Mouse (Mus musculus) left cerebral cortex, adult 18-20 months (tissue): ENCODE data around the gene Slc46a2. TPM values are rescaled to one million over a fixed set of nuclear protein-coding genes. Genes with fewer than 3 reads are reported as not detected.

Experiments used
- DNase-seq, 2 experiments: peaks; one replicate each; pipeline ENCODE4 v3.0.0; 2021 to 2022; ENCODE audit warnings: low spot score in 2 of 2, mixed read lengths in 1 of 2
- long read RNA-seq, 2 experiments: library from polyadenylated mRNA; stranded (forward); transcript quantifications; one replicate each; pipeline ENCODE4 v2.0.0; 2021
- total RNA-seq, 2 experiments: library from RNA; stranded (reverse); gene quantifications; 2 replicates each; pipeline ENCODE4 v1.2.3; 2021

Gene Slc46a2
- total RNA-seq, result not detected
- long read RNA-seq, experiment 1, result 0 reads
- long read RNA-seq, experiment 2, result 0 reads

GRCm38 (mm10) chr4:59914608-59915403 lies at the start of gene Slc46a2:
Gene Slc46a2 (minus strand): TSS chr4:59915056.
- DNase-seq, result no peak

DNA sequence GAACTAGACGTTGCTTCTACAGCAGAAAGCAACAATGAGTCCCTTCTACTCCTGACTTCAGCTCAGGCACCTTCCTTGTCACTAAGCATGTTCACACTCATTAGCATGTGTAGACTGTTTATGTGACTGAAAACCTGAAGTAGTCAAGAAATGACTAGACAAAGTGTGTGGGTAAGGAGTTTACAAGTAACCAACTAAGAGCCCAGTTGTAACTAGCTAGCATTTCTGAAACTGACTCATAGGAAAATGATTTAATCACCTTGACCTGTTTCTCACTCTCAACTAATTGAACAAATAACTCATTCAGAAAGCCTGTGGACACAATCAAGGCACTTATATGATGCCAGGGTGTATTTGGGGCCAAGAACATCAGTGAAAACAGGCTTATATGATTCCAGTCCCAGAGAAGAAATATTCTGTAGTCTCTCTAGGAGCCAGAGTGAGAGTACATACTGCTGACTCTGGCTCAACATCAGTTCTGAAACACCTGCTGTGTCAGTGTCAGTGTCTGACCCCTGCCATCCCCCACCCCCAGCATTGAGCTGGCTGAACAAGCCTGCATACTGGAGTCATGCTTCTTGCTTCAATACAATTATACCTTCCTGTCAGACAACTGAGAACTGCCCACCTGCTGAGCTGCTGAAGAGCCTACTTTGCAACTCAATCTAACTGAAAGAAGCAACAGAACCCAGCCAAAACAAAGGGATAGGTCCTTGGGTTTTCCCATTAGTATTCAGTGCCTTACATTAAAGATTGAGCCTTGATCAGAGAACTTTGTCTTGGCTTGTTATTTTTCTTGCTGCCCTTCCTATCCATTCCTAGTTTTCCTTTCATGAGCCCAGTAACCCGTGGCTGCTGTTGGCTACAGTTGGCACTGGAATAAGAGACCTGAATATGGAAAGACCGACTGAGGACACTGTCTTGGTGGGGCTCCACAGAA lies 48.8 kb upstream of the Slc46a2 start, which contains the start of gene Mup6:
Mup6 (plus strand) TSS at position 890 of the 940 bp plus-strand sequence.
- no peak for DNase-seq

DNA sequence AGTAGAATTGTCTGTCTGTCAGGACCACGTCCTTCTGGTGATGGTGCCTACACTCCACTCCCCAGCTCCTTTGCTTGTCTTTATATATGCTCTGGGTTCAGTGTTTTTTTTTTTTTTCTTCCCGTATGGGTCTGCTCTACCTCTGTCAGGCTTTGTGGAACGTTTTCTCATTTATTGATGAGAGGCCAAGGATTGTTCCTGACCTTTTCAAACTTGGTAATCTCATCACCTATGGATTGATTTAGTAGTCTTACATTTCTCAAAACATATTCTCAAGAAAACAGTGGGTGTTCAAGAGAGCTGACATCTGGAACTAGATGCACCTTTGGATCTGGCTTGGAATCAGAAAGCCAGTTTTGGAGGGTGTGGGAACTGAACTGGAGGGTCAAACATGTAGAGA lies 45.8 kb upstream of the Slc46a2 start, which contains the start of gene Mup4:
Mup4 (minus strand) TSS at position 101 of the 400 bp plus-strand sequence.
- DNase-seq, result no peak

DNA sequence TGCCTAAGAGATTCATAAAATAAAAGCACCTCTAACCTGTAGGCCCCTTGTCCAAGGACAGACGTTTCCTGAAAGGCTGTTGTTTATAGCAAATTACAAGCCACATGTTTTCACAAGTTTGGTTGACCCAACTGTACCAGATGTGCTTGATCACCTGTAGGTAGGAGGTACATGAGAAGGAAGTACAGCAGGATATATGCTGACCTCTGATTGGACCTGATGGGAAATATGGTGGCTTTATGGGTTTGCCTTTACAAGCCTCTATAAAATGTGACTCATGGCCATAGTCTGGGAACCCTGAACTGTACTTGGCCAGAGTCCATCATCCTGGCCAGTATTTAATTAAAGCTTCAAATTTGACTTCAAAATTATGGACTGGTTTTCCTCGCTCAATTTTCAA lies 22.7 kb upstream of the Slc46a2 start:
- DNase-seq, result no peak

GRCm38 (mm10) chr4:59932505-59933281 lies 17.8 kb upstream of the Slc46a2 start:
- DNase-seq, result no peak

DNA sequence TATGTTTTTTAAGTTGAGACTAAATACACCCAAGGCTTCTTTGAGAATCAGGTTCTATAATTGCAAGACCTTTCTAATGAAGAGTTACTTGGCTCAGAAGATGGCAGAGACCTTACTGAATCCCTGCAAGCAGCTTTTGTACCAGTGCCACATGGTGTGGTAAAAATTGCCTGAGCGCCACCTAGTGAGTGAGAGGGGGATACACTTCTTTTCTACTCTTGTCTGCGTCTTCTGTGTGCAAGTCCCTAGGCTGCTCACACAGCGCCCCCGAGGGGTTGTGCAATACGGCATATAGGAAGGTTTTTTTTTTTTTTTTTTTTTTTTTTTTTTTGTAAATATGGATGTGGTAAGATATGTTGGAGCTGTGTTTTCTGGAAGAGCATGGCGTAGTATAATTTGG lies 13.5 kb upstream of the Slc46a2 start:
- DNase-seq, result peak; percentile 69

DNA sequence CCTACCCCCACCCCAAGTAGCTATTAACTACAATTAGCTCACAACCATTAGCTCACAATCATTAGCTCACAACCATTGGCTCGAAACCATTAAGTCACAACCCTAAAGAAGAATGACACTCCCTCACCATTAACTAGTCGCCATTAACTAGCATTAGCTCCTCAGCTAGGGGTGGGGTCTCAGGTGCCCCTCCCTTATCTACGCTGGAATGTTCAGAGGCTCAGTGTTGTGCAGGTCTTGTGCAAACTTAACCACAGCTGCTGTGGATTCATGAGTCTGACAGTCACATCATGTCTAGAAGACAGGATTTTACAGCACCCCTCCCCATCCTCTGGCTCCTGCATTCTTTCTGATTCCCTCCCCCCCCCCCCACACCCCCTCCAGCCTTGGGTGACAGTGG lies 12.8 kb upstream of the Slc46a2 start:
- DNase-seq, result no peak

- DNase-seq, result no peak
These were observed 10.2 kb upstream of the Slc46a2 start for GRCm38 (mm10) chr4:59925082-59925481.

DNA sequence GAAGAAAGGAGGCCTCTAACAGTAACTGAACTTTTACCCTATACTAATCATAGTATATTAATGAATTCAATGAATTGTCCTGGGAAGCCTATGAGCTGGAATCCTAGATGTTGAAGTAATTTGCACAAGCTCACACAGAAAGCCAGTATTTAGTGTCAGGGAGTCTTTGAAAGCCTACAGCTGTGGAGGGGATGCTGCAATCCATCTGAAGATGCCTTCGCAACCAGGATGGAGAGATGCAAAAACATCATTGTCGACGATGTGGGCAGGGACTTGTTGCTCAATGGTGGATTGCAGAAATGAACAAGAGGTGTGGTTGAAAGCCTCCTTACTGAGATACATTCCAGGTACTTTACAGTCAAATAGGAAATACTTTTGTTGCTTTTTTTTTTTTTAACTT lies 3.1 kb upstream of the Slc46a2 start:
- DNase-seq, result no peak

- no peak for DNase-seq
These were observed 6.1 kb downstream of the Slc46a2 start for GRCm38 (mm10) chr4:59908785-59909184.

GRCm38 (mm10) chr4:59907657-59908230 lies 7.1 kb downstream of the Slc46a2 start:
- no peak for DNase-seq

GRCm38 (mm10) chr4:59907092-59907491 lies 7.8 kb downstream of the Slc46a2 start:
- no peak for DNase-seq

DNA sequence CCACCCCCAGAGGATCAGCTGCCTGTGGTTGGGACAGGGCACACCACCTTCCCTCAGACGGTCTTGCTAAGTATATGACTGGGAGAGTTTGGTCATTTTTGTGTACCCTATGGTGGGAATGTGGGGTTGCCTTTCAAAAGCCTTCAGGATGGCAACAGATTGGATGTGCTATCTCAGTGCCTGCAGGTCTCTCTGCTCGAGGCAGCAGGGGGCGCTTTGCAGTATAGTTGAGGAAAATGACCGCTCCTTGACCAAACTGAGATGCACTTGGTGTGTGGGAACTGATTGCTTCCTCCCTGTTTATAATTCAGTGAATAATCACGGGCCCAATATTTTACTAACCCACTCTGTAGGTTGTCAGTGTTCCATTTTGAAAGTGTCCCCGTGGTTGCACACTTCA lies 12.3 kb downstream of the Slc46a2 start:
- DNase-seq, result no peak

- DNase-seq, result no peak
These were observed 13.0 kb downstream of the Slc46a2 start for GRCm38 (mm10) chr4:59901810-59902209.

GRCm38 (mm10) chr4:59898521-59898919 lies 16.3 kb downstream of the Slc46a2 start:
- DNase-seq, result no peak

GRCm38 (mm10) chr4:59897814-59898520 lies 16.9 kb downstream of the Slc46a2 start:
- DNase-seq, result no peak

DNA sequence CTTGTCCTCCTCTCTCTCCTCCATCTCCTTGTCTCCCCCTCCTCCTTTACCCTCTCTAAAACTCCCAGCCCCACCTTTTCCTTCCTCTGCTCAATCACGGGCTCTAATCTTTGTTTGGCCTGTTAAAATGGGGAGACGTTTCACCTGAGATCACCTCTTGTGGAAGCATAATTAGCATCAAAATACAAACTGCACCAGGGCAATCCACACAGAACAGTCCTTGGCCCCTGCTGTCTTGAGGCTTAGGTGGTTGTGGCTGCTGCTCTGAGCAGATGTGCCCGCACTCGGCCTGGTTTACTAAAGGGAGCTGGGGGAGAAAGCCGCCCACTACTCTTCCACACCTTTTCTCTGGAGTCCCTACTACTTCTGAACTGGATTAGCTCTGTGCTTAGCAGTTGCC lies 18.9 kb downstream of the Slc46a2 start:
- no peak for DNase-seq

DNA sequence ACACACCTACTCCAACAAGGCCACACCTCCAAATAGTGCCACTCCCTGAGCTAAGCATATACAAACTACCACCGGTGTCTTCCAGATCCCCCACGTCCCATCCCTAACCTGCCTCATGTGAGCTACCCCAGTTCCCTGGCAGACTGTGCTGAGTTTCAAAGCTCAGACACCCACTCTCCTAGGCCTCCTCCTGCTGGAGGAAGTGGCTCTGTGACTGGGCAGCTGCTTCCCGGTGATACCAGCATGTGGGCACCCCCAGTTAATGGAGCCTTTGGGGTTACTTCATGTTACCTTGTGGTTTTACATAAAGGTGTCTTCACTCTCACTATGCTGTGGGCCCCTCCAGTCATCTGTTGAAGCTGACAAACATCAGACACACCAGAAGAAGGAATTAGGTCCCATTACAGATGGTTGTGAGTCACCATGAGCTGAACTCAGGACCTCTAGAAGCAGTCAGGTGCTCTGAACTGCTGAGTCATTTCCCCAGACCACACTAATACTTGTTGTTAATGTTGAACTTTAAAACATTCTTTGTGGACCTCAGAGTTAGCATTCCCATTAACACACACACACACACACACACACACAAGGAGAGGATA lies 19.8 kb downstream of the Slc46a2 start:
- DNase-seq, result no peak

- no peak for DNase-seq
These were observed 20.4 kb downstream of the Slc46a2 start for GRCm38 (mm10) chr4:59894415-59894814.

DNA sequence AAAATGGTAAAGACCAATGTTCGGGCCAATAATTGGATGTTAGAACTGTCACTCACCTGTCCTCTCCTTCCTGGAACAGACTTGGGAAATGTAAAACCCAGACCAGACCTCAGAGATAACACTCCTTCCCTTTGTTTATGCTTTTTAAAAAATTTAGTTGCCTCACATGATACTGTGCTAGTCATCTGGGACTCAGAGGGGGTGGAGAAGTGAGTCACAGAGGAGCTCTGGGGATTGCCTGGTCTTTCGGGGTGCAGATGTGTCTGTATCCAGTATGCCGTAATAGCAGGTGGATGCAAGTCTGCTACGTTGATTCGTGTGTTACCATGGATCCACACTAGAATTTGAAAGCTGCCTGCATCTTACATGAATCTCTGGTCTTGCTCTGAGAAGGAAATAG lies 22.1 kb downstream of the Slc46a2 start:
- no peak for DNase-seq
